Mouse (Mus musculus) lung, embryonic 16.5 days (tissue): ENCODE results near the gene Dguok. TPM values are rescaled to one million over a fixed set of nuclear protein-coding genes. Genes with fewer than 3 reads are reported as not detected.

ENCODE experiments used
- ATAC-seq: fragments of 200-750 bp; cut with Nextera tagmentation; 2 replicates; pipeline ENCODE4 v1.8.0; 2017; ENCODE audit warnings: low read depth, mild to moderate bottlenecking, moderate library complexity
- H3K27ac ChIP-seq: fragments of 300-500 bp; sonication (generic); 2 replicates; pipeline ENCODE4 v1.5.1; 2014; ENCODE audit warnings: mild to moderate bottlenecking, control low read depth, low read length
- H3K27me3 ChIP-seq: fragments of 300-500 bp; sonication (generic); 2 replicates; pipeline ENCODE4 v1.6.1; 2014; ENCODE audit warnings: low read depth, low read length, mixed read lengths; ENCODE audit not compliant: control insufficient read depth, insufficient read depth
- H3K36me3 ChIP-seq: fragments of 300-500 bp; sonication (generic); 2 replicates; pipeline ENCODE4 v1.6.1; 2014; ENCODE audit warnings: low read length; ENCODE audit not compliant: control insufficient read depth, insufficient read depth
- H3K4me1 ChIP-seq: fragments of 300-500 bp; sonication (generic); replicated peaks from 2 replicates; pipeline ENCODE4 v1.6.1; 2014; ENCODE audit warnings: low read length, mixed read lengths; ENCODE audit not compliant: control insufficient read depth, insufficient read depth
- H3K4me2 ChIP-seq: fragments of 300-500 bp; sonication (generic); 2 replicates; pipeline ENCODE4 v1.6.1; 2014; ENCODE audit warnings: low read depth, low read length, control low read depth
- H3K4me3 ChIP-seq: fragments of 300-500 bp; sonication (generic); 2 replicates; pipeline ENCODE4 v1.5.1; 2014; ENCODE audit warnings: mild to moderate bottlenecking, low read length, control low read depth
- H3K9ac ChIP-seq: fragments of 300-500 bp; sonication (generic); 2 replicates; pipeline ENCODE4 v1.6.1; 2014; ENCODE audit warnings: low read length, control low read depth
- H3K9me3 ChIP-seq: fragments of 300-500 bp; sonication (generic); 2 replicates; pipeline ENCODE4 v1.6.1; 2016; ENCODE audit warnings: low read length; ENCODE audit not compliant: control insufficient read depth
- WGBS: fragments of 180-500 bp; shearing (Covaris S2); extraction: QIAGEN DNeasy Blood & Tissue Kit; methylation state at CpG from one replicate; pipeline ENCODE4 v1.1.7; 2014; 5-methylcytosine and 5-hydroxymethylcytosine counted together
- polyA plus RNA-seq: library from polyadenylated mRNA; unstranded; fragments of >200 nt; fragmentation: Nextera tagmentation; extraction: Ambion mirVana; gene quantifications from 2 replicates; pipeline ENCODE4 v1.2.1, GENCODE M21; 2015

Gene Dguok
- polyA plus RNA-seq, 1 experiment from 2014 or later = 78.3 TPM

- 74% methylated on average over 2 of the region's 2 CpGs for WGBS
- Histone ChIP-seq H3K27me3 (no peaks in the 10 kb centered on the region; the same call in 1 of the 2 replicates), H3K27ac (no peak overlapping the region), H3K9me3 (no peaks in the 10 kb centered on the region), H3K9ac (no peak overlapping the region), H3K4me1 (0 out of 2 replicates have a peak, but pooled peaks cover 2% of the 10 kb centered on the region), H3K4me2 (no peak overlapping the region), H3K4me3 (no peak overlapping the region), H3K36me3 (no peaks in the 10 kb centered on the region)
- ATAC-seq = no peak
These were observed 25.8 kb upstream of the Dguok start for GRCm38 (mm10) chr6:83532608-83533007.

- H3K36me3 ChIP-seq = no peaks in the 10 kb centered on the region
- no peak overlapping the region for H3K4me2 ChIP-seq
- no peak overlapping the region for H3K27ac ChIP-seq
- WGBS = 36% methylated on average over 6 of the region's 6 CpGs
- H3K4me1 ChIP-seq = no peaks in the 10 kb centered on the region
- no peaks in the 10 kb centered on the region for H3K27me3 ChIP-seq
- no peak for ATAC-seq
- no peak overlapping the region for H3K4me3 ChIP-seq
- no peak overlapping the region for H3K9ac ChIP-seq
- H3K9me3 ChIP-seq = no peaks in the 10 kb centered on the region
These were observed 16.4 kb upstream of the Dguok start for GRCm38 (mm10) chr6:83523194-83523593.

GRCm38 (mm10) chr6:83521784-83522183 lies 15.0 kb upstream of the Dguok start:
- Histone ChIP-seq H3K36me3 (no peaks in the 10 kb centered on the region), H3K4me2 (no peak overlapping the region), H3K27me3 (no peaks in the 10 kb centered on the region), H3K4me1 (no peaks in the 10 kb centered on the region), H3K9ac (no peak overlapping the region), H3K27ac (no peak overlapping the region), H3K9me3 (no peaks in the 10 kb centered on the region), H3K4me3 (no peak overlapping the region)
- no peak for ATAC-seq
- WGBS = 44% methylated on average over 6 of the region's 6 CpGs

GRCm38 (mm10) chr6:83518637-83519036 lies 11.9 kb upstream of the Dguok start:
- H3K9ac ChIP-seq = no peak overlapping the region
- WGBS = 81% methylated on average over 3 of the region's 3 CpGs
- H3K4me2 ChIP-seq = no peak overlapping the region
- H3K36me3 ChIP-seq = no peaks in the 10 kb centered on the region
- no peaks in the 10 kb centered on the region for H3K27me3 ChIP-seq
- no peaks in the 10 kb centered on the region for H3K9me3 ChIP-seq
- no peak overlapping the region for H3K27ac ChIP-seq
- no peak for ATAC-seq
- H3K4me3 ChIP-seq = no peak overlapping the region
- H3K4me1 ChIP-seq = no peaks in the 10 kb centered on the region

GRCm38 (mm10) chr6:83515172-83515571 lies 8.4 kb upstream of the Dguok start:
- WGBS = 66% methylated on average over 3 of the region's 3 CpGs
- H3K9me3 ChIP-seq = no peaks in the 10 kb centered on the region
- no peak overlapping the region for H3K4me2 ChIP-seq
- H3K4me3 ChIP-seq = no peak overlapping the region
- H3K27me3 ChIP-seq = no peaks in the 10 kb centered on the region
- H3K36me3 ChIP-seq = no peaks in the 10 kb centered on the region
- no peak overlapping the region for H3K27ac ChIP-seq
- no peaks in the 10 kb centered on the region for H3K4me1 ChIP-seq
- no peak for ATAC-seq
- H3K9ac ChIP-seq = no peak overlapping the region

- no peaks in the 10 kb centered on the region for H3K27me3 ChIP-seq
- no peak overlapping the region for H3K4me3 ChIP-seq
- H3K36me3 ChIP-seq = no peaks in the 10 kb centered on the region
- peaks cover under 1% of the 10 kb centered on the region for H3K4me1 ChIP-seq
- no peak overlapping the region for H3K27ac ChIP-seq
- peak; percentile 27; the same call in 1 of the 2 replicates for ATAC-seq
- no peaks in the 10 kb centered on the region for H3K9me3 ChIP-seq
- no peak overlapping the region for H3K9ac ChIP-seq
- 18% methylated on average over 1 of the region's 1 CpGs for WGBS
- H3K4me2 ChIP-seq = no peak overlapping the region
These were observed 5.7 kb upstream of the Dguok start for GRCm38 (mm10) chr6:83512495-83512894.

- no peaks in the 10 kb centered on the region for H3K36me3 ChIP-seq
- no peak overlapping the region for H3K4me2 ChIP-seq
- H3K27me3 ChIP-seq = no peaks in the 10 kb centered on the region
- H3K4me3 ChIP-seq = no peak overlapping the region
- 40% methylated on average over 2 of the region's 2 CpGs for WGBS
- H3K9me3 ChIP-seq = no peaks in the 10 kb centered on the region
- H3K27ac ChIP-seq = no peak overlapping the region
- H3K4me1 ChIP-seq = peaks cover 10% of the 10 kb centered on the region
- no peak overlapping the region for H3K9ac ChIP-seq
- no peak for ATAC-seq
These were observed 3.4 kb upstream of the Dguok start for GRCm38 (mm10) chr6:83510210-83510609.

GRCm38 (mm10) chr6:83509442-83509841 lies 2.7 kb upstream of the Dguok start:
- Histone ChIP-seq H3K4me3 (no peak overlapping the region), H3K36me3 (no peaks in the 10 kb centered on the region), H3K9me3 (no peaks in the 10 kb centered on the region), H3K27ac (no peak overlapping the region), H3K4me2 (no peak overlapping the region), H3K4me1 (peaks cover 10% of the 10 kb centered on the region), H3K9ac (no peak overlapping the region), H3K27me3 (no peaks in the 10 kb centered on the region)
- WGBS = 37% methylated on average over 8 of the region's 8 CpGs
- no peak for ATAC-seq

GRCm38 (mm10) chr6:83507168-83507546 lies 388 bp upstream of the Dguok start:
- no peaks in the 10 kb centered on the region for H3K27me3 ChIP-seq
- H3K4me3 ChIP-seq = peak overlapping the region; percentile 84
- WGBS = 11% methylated on average over 6 of the region's 6 CpGs
- peak overlapping the region; percentile 65 for H3K9ac ChIP-seq
- ATAC-seq = peak; percentile 16
- peaks cover 10% of the 10 kb centered on the region for H3K4me1 ChIP-seq
- peak overlapping the region; percentile 77 for H3K4me2 ChIP-seq
- peak overlapping the region; percentile 63 for H3K27ac ChIP-seq
- H3K36me3 ChIP-seq = no peaks in the 10 kb centered on the region
- H3K9me3 ChIP-seq = no peaks in the 10 kb centered on the region

GRCm38 (mm10) chr6:83505554-83505953 lies 1.2 kb downstream of the Dguok start:
- Histone ChIP-seq H3K9ac (peak overlapping the region; percentile 89; the same call in 1 of the 2 replicates), H3K4me1 (peaks cover 10% of the 10 kb centered on the region), H3K36me3 (no peaks in the 10 kb centered on the region), H3K9me3 (no peaks in the 10 kb centered on the region), H3K4me2 (peak overlapping the region; percentile 77), H3K27ac (no peak overlapping the region), H3K4me3 (peak overlapping the region; percentile 84; the same call in 1 of the 2 replicates), H3K27me3 (no peaks in the 10 kb centered on the region)
- WGBS = 83% methylated on average over 4 of the region's 4 CpGs
- no peak for ATAC-seq
